Mouse (Mus musculus) C2C12 (cell line): ENCODE measurements at regions not wholly inside any gene's neighbourhood (a gene's known extent, or its start where the extent isn't known, plus 50 kb on each side); places are given as distances from the start of the nearest gene placed in this dataset.

ENCODE experiments used
- CTCF ChIP-seq: IDR thresholded peaks from one replicate; pipeline ENCODE4 v1.5.1; 2011; ENCODE audit not compliant: control insufficient read depth, insufficient read depth, insufficient read length
- FOSL1 ChIP-seq: IDR thresholded peaks from one replicate; pipeline ENCODE4 v1.8.0; 2011; ENCODE audit warnings: mild to moderate bottlenecking, low read length; ENCODE audit not compliant: poor library complexity, insufficient read depth, severe bottlenecking
- MAX ChIP-seq: IDR thresholded peaks from one replicate; pipeline ENCODE4 v1.6.1; 2011; ENCODE audit warnings: mild to moderate bottlenecking, control low read depth
- MYOD1 ChIP-seq: IDR thresholded peaks from one replicate; pipeline ENCODE4 v1.6.1; 2011; ENCODE audit warnings: low read depth; ENCODE audit not compliant: control insufficient read depth, insufficient read length
- MYOG ChIP-seq: IDR thresholded peaks from one replicate; pipeline ENCODE4 v1.6.1; 2011; ENCODE audit not compliant: control insufficient read depth, insufficient read length; ENCODE audit errors: extremely low read depth
- USF1 ChIP-seq: IDR thresholded peaks from one replicate; pipeline ENCODE4 v1.6.1; 2011; ENCODE audit warnings: low read depth, mild to moderate bottlenecking, control low read depth, moderate library complexity

- no peak for TF ChIP-seq CTCF
- no peak for TF ChIP-seq MAX
- TF ChIP-seq MYOG = no peak
- TF ChIP-seq FOSL1 = no peak
- no peak for TF ChIP-seq USF1
- no peak for TF ChIP-seq MYOD1
Observed at GRCm38 (mm10) chr10:56660501-56660900, 283.4 kb downstream of the Gja1 start.
